Mouse (Mus musculus): ENCODE results near the gene Sufu.

DNA sequence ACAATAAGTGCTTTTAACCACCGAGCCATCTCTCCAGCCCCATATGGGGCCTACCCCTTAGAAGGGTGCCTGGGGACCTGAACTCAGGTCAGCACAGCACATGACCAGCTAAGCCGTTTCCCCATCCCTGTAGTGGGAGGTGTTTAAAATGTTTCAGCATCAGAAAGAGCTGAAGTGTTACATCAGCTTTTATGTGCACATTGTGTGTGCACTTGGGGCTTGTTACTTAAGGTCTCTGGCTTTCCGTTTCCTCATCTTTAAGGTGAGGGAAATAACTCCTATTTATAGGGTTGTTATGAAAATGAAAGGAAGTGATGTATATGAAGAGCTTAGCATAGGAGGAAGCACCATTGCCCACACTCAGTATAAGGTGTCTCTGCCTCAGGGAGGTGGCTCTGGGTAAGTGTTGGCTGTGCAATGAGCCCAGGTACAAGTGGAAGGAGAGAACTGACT, 70.4 kb downstream of the Sufu start:
- TF ChIP-seq CTCF (IDR thresholded peaks at IDR 0.05; ENCODE audit: extremely low read depth, insufficient read depth, insufficient read length, insufficient replicate concordance) (no peak), POLR2A (IDR thresholded peaks at IDR 0.05; ENCODE audit: low read depth, low read length) (peak; percentile 56)
